Mouse (Mus musculus): ENCODE measurements around the gene Nek5. TPM values are rescaled to one million over a fixed set of nuclear protein-coding genes. Genes with fewer than 3 reads are reported as not detected.

The Nek5 gene
- not detected in 2 replicates for total RNA-seq (2023)

GRCm38 (mm10) chr8:22124220-22125152, at the start of gene Nek5:
Gene Nek5, minus strand, starts transcription at chr8:22125053.

GRCm38 (mm10) chr8:22166080-22166603, 41.3 kb upstream of the Nek5 start, which contains the start of gene Nek3:
Gene Nek3, minus strand, starts transcription at chr8:22166435.

GRCm38 (mm10) chr8:22060446-22060889, 64.4 kb downstream of the Nek5 start, which contains the start of gene Alg11:
Gene Alg11, plus strand, starts transcription at chr8:22060721.

DNA sequence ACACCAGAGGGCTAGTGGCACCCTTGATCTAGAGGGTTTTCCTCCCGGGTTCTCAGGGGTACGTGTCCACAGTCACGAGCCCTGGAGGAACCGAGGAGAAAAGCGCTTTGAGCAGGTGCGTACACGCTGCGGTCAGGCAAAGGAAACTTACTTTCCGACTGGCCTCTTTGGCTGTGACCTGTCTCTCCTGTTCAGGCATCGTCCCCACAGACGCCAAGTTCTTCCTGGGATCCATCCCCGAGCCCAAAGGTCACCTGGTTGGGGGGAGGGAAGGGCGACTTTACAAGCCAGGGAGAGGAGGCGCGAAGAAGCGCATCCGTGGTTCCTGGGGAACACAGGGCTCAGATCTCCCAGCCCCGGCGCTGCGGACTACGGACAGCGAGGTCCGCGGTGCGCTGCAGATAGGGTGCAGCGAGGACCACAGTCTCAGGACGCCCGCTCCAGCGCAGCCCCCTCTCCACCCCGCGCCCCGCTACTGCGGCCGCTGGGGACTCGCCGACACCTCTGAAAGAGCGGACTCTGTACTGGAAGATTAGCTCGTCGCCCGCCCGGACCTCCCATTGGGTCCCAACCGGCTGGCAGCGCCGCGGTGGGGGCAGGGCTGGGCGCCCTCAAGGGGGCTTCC, 64.9 kb downstream of the Nek5 start, which contains the start of gene Atp7b:
Gene Atp7b, minus strand, starts transcription at position 485 of the 625 bp plus-strand sequence.

Other genes starting within 250 kb of the Nek5 start
- gene Defb9, start 239.6 kb downstream of the Nek5 start, total RNA-seq (2023): not detected in 2 replicates
- gene Defb11, start 218.6 kb downstream of the Nek5 start, total RNA-seq (2023): not detected in 2 replicates
- gene Defb15, start 192.3 kb downstream of the Nek5 start, total RNA-seq (2023): not detected in 2 replicates
- gene Defb35, start 186.7 kb downstream of the Nek5 start, total RNA-seq (2023): not detected in 2 replicates
- gene Defb13, start 178.3 kb downstream of the Nek5 start, total RNA-seq (2023): not detected in 2 replicates
- not detected in 2 replicates for gene Fam90a1a, start 166.3 kb downstream of the Nek5 start, total RNA-seq (2023)
- not detected in 2 replicates for gene Ccdc70, start 155.3 kb downstream of the Nek5 start, total RNA-seq (2023)
- 0.16 and 0.70 TPM in 2 replicates for gene Atp7b, start 64.7 kb downstream of the Nek5 start, total RNA-seq (2023)
- gene Alg11, start 64.3 kb downstream of the Nek5 start, total RNA-seq (2023): 12.5 and 13.5 TPM in 2 replicates
- 1.3 and 1.4 TPM in 2 replicates for gene Nek3, start 41.4 kb upstream of the Nek5 start, total RNA-seq (2023)
- gene Ckap2, start 60.8 kb upstream of the Nek5 start, total RNA-seq (2023): 18.0 and 22.5 TPM in 2 replicates
- gene Vps36, start 67.8 kb upstream of the Nek5 start, total RNA-seq (2023): 21.5 and 25.3 TPM in 2 replicates
- 0.45 and 0.63 TPM in 2 replicates for gene Thsd1, start 102.3 kb upstream of the Nek5 start, total RNA-seq (2023)
- gene Tpte, start 158.4 kb upstream of the Nek5 start, total RNA-seq (2023): not detected in 2 replicates